Mouse (Mus musculus): Measurements from ENCODE around the gene Slc46a2. TPM values are rescaled to one million over a fixed set of nuclear protein-coding genes. Genes with fewer than 3 reads are reported as not detected.

Slc46a2 gene
- polyA plus RNA-seq, 1 experiment from 2014 or later = 0.84 TPM

DNA sequence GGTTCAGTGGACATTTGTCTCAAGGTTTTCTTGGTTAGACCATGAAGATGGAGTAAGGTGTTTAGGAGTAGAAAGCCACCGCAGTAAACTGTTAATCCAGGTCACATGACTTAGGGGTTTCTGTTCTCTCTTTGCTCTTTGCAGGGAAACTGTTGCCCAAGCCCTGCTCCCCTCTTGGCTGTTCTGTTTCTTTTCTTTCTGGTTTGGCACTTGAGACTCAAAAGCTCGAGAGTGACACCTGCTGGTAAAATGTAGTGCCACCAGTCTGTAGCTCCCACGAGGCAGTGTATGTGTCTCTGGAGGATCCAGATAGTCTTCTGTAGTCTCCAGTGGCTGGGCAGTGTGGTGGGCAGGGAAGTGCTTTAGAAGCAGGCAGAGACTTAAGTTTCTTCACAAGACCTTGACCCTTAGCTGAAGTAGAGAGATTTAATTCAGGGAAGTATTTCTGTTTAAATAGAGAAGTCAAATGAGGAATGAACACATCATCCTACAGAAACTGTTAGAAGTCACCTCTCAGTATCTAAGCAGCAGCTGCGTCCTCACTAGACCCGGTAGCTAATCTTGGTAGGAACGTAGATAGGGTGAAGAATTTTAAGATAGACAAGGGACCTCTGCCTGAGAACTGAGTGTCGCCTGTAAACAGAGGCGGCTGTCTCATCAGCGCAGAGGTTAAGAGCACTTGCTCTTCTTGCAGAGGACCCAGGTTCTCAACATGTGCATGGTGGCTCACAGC is 43.8 kb downstream of the Slc46a2 start:
- Histone ChIP-seq H3K27ac (replicated peaks; ENCODE audit: low read depth, low read length) (peak overlapping the region; percentile 90), H3K36me3 (ENCODE audit: control insufficient read depth, insufficient read depth, low read length) (no peaks in the 10 kb centered on the region), H3K27me3 (replicated peaks; ENCODE audit: control insufficient read depth, insufficient read depth, low read length) (no peaks in the 10 kb centered on the region), H3K9ac (ENCODE audit: low read depth, low read length) (no peak overlapping the region), H3K4me2 (ENCODE audit: low read depth, low read length) (peak overlapping the region; percentile 27), H3K4me1 (ENCODE audit: control insufficient read depth, insufficient read depth, low read length) (peaks cover 16% of the 10 kb centered on the region), H3K9me3 (ENCODE audit: control insufficient read depth, low read length) (no peaks in the 10 kb centered on the region), H3K4me3 (ENCODE audit: low read depth, low read length) (no peak overlapping the region)
- ATAC-seq (ENCODE audit: low read depth) = peak; percentile 64
- 60% methylated on average over 9 of the region's 9 CpGs for WGBS
- peak; percentile 91 for DNase-seq (ENCODE audit: low spot score)

DNA sequence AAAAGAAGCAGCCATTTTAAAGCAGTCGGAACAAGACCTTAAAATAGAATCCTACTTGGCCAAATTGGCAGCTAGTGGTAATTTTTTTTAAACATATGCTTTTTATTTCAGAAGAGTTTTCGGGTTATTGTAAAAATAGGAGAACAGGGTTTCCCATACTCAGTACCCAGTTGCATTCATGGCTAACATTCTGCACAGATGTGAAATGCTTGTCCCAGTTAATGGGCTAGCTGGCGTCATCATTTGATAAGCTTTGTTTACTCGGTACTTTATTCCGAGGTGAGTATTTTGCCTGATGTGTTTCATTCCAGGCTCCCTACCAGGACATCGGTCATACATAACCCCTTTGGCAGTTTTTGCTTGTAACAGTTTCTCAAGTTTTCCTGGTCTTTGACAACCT is 44.4 kb downstream of the Slc46a2 start:
- 0 out of 2 replicates have a peak overlapping the region, but pooled peaks have one; percentile 28 for H3K9ac ChIP-seq (ENCODE audit: low read depth, low read length)
- 51% methylated on average over 6 of the region's 6 CpGs for WGBS
- no peaks in the 10 kb centered on the region for H3K9me3 ChIP-seq (ENCODE audit: control insufficient read depth, low read length)
- peak overlapping the region; percentile 90 for H3K27ac ChIP-seq (replicated peaks; ENCODE audit: low read depth, low read length)
- peak overlapping the region; percentile 36 for H3K4me2 ChIP-seq (ENCODE audit: low read depth, low read length)
- no peak overlapping the region for H3K4me3 ChIP-seq (ENCODE audit: low read depth, low read length)
- peak; percentile 31 for ATAC-seq (ENCODE audit: low read depth)
- H3K27me3 ChIP-seq (replicated peaks; ENCODE audit: control insufficient read depth, insufficient read depth, low read length) = no peaks in the 10 kb centered on the region
- no peaks in the 10 kb centered on the region for H3K36me3 ChIP-seq (ENCODE audit: control insufficient read depth, insufficient read depth, low read length)
- DNase-seq (ENCODE audit: low spot score) = peak; percentile 52
- peaks cover 16% of the 10 kb centered on the region for H3K4me1 ChIP-seq (ENCODE audit: control insufficient read depth, insufficient read depth, low read length)

DNA sequence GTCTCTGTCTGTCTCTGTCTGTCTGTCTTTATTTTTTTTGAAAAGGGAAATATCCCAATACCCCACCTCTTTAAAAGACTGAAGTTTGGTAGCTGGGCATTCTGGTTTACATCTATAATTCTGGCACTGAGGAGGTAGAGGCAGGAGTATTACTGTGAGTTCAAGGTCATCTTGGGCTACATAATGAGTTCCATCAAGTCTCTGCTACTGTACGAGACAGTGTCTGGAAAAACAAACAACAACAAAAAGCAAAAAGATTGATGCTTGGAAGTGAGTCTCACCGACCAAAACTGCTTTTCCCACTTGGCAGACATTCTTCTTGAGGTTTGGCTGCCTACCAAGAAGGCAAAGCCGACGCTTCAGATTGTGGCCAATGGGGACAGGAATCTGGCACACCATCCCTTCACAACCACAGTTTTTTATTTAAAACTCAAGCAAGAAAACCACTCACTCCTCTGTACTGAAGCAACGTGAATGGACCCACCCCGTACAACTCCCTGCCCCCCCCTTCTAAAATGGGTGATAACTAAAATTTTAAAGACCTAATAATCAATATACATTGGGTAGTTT is 45.3 kb downstream of the Slc46a2 start:
- Histone ChIP-seq H3K4me3 (ENCODE audit: low read depth, low read length) (no peak overlapping the region), H3K27ac (replicated peaks; ENCODE audit: low read depth, low read length) (peak overlapping the region; percentile 90), H3K9me3 (ENCODE audit: control insufficient read depth, low read length) (no peaks in the 10 kb centered on the region), H3K4me1 (ENCODE audit: control insufficient read depth, insufficient read depth, low read length) (peaks cover 16% of the 10 kb centered on the region), H3K27me3 (replicated peaks; ENCODE audit: control insufficient read depth, insufficient read depth, low read length) (no peaks in the 10 kb centered on the region), H3K4me2 (ENCODE audit: low read depth, low read length) (peak overlapping the region; percentile 36), H3K9ac (ENCODE audit: low read depth, low read length) (no peak overlapping the region), H3K36me3 (ENCODE audit: control insufficient read depth, insufficient read depth, low read length) (no peaks in the 10 kb centered on the region)
- WGBS = 31% methylated on average over 6 of the region's 6 CpGs
- ATAC-seq (ENCODE audit: low read depth) (peak; percentile 76), DNase-seq (ENCODE audit: low spot score) (peak; percentile 89)

DNA sequence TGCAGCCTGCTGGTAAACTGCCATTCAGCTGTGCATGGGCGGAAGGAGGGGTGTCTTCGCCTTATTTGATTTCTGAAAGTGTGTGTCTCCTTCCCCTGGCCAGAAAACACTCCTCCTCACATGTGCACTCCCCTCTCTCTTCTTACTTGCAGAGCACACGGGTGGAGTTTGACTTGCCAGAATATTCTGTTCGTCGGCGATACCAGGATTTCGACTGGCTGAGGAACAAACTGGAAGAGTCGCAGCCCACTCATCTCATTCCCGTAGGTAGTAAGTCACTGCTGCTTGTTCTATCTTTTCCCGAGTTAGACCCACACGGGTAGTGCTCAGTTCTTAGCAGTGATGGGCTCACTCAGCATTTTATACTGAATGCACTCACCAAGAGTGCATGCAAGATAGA is 46.8 kb downstream of the Slc46a2 start:
- no peak overlapping the region for H3K4me3 ChIP-seq (ENCODE audit: low read depth, low read length)
- H3K4me1 ChIP-seq (ENCODE audit: control insufficient read depth, insufficient read depth, low read length) = peaks cover 16% of the 10 kb centered on the region
- H3K9ac ChIP-seq (ENCODE audit: low read depth, low read length) = no peak overlapping the region
- H3K36me3 ChIP-seq (ENCODE audit: control insufficient read depth, insufficient read depth, low read length) = no peaks in the 10 kb centered on the region
- H3K4me2 ChIP-seq (ENCODE audit: low read depth, low read length) = no peak overlapping the region
- ATAC-seq (ENCODE audit: low read depth) (no peak), DNase-seq (ENCODE audit: low spot score) (no peak)
- 88% methylated on average over 11 of the region's 11 CpGs for WGBS
- H3K27me3 ChIP-seq (replicated peaks; ENCODE audit: control insufficient read depth, insufficient read depth, low read length) = no peaks in the 10 kb centered on the region
- H3K27ac ChIP-seq (replicated peaks; ENCODE audit: low read depth, low read length) = no peak overlapping the region
- H3K9me3 ChIP-seq (ENCODE audit: control insufficient read depth, low read length) = no peaks in the 10 kb centered on the region

DNA sequence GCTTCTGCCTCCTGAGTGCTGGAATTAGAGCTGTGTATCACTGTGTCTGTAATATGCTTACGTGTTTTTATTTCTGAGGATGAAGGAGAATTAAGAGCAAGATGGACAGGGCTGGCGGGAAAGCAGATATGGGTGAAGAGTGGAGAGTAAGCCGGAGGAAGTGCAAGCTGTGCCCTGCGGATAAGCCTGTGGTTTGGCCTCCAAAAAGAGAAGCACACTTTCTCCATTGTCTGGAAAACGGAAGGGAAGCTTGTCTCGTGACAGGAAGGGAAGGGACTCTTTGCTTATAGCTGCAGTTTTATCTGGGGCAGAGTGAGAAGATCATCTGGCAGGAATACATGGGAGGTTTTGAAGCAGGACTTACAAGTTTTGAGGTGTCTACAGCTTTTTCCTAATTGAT is 51.0 kb downstream of the Slc46a2 start:
- H3K9ac ChIP-seq (ENCODE audit: low read depth, low read length) = no peak overlapping the region
- no peak overlapping the region for H3K4me3 ChIP-seq (ENCODE audit: low read depth, low read length)
- H3K4me1 ChIP-seq (ENCODE audit: control insufficient read depth, insufficient read depth, low read length) = peaks cover under 1% of the 10 kb centered on the region; the same call in 1 of the 2 replicates
- no peaks in the 10 kb centered on the region for H3K36me3 ChIP-seq (ENCODE audit: control insufficient read depth, insufficient read depth, low read length)
- DNase-seq (ENCODE audit: low spot score) = no peak
- H3K9me3 ChIP-seq (ENCODE audit: control insufficient read depth, low read length) = no peaks in the 10 kb centered on the region
- no peak for ATAC-seq (ENCODE audit: low read depth)
- WGBS = 68% methylated on average over 6 of the region's 6 CpGs
- H3K4me2 ChIP-seq (ENCODE audit: low read depth, low read length) = no peak overlapping the region
- H3K27ac ChIP-seq (replicated peaks; ENCODE audit: low read depth, low read length) = no peak overlapping the region
- H3K27me3 ChIP-seq (replicated peaks; ENCODE audit: control insufficient read depth, insufficient read depth, low read length) = no peaks in the 10 kb centered on the region

DNA sequence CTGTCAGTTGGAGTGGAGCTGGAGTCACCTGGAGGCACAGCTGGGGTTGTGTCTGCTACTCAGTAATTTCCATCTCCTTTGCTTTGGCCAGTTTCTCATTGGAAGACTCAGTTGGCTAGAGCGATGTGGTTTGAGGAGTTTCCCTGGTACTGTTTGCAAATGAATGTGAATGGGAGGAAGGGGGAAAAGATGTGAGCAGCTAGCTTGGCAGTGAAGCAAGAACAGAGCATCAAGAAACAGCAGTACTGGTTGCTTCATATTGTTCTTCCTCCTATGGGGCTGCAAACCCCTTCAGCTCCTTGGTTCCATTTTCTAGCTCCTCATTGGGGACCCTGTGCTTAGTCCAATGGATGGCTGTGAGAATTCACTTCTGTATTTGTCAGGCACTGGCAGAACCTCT is 52.5 kb downstream of the Slc46a2 start:
- Histone ChIP-seq H3K4me3 (ENCODE audit: low read depth, low read length) (no peak overlapping the region), H3K9me3 (ENCODE audit: control insufficient read depth, low read length) (no peaks in the 10 kb centered on the region), H3K4me1 (ENCODE audit: control insufficient read depth, insufficient read depth, low read length) (no peaks in the 10 kb centered on the region), H3K27me3 (replicated peaks; ENCODE audit: control insufficient read depth, insufficient read depth, low read length) (no peaks in the 10 kb centered on the region), H3K9ac (ENCODE audit: low read depth, low read length) (no peak overlapping the region), H3K36me3 (ENCODE audit: control insufficient read depth, insufficient read depth, low read length) (peaks cover 6% of the 10 kb centered on the region; the same call in 1 of the 2 replicates), H3K4me2 (ENCODE audit: low read depth, low read length) (no peak overlapping the region), H3K27ac (replicated peaks; ENCODE audit: low read depth, low read length) (no peak overlapping the region)
- WGBS = 88% methylated on average over 1 of the region's 1 CpGs
- ATAC-seq (ENCODE audit: low read depth) (no peak), DNase-seq (ENCODE audit: low spot score) (no peak)

DNA sequence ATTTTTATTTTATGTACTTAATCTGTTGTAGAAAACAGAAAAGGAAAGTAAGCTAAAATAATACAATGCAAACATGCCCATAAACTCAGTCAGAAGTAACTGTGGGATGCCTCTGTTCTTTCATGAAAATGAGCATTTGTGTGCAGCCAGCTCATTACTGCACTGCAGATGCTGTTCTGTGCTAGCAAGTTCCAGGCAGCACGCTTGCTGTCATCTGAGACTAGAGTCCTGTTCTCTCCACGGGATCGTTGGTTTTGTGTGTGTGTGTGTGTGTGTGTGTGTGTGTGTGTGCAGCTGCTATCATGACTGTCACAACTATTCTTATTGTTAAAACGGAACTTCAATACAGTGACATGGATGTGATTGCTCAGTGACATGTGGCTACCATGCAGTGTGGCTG is 53.0 kb downstream of the Slc46a2 start:
- Histone ChIP-seq H3K36me3 (ENCODE audit: control insufficient read depth, insufficient read depth, low read length) (peaks cover 10% of the 10 kb centered on the region; the same call in 1 of the 2 replicates), H3K4me3 (ENCODE audit: low read depth, low read length) (no peak overlapping the region), H3K4me2 (ENCODE audit: low read depth, low read length) (no peak overlapping the region), H3K27ac (replicated peaks; ENCODE audit: low read depth, low read length) (no peak overlapping the region), H3K9ac (ENCODE audit: low read depth, low read length) (no peak overlapping the region), H3K9me3 (ENCODE audit: control insufficient read depth, low read length) (no peaks in the 10 kb centered on the region), H3K27me3 (replicated peaks; ENCODE audit: control insufficient read depth, insufficient read depth, low read length) (no peaks in the 10 kb centered on the region), H3K4me1 (ENCODE audit: control insufficient read depth, insufficient read depth, low read length) (no peaks in the 10 kb centered on the region)
- WGBS = 38% methylated on average over 4 of the region's 4 CpGs
- no peak for DNase-seq (ENCODE audit: low spot score)
- no peak for ATAC-seq (ENCODE audit: low read depth)

DNA sequence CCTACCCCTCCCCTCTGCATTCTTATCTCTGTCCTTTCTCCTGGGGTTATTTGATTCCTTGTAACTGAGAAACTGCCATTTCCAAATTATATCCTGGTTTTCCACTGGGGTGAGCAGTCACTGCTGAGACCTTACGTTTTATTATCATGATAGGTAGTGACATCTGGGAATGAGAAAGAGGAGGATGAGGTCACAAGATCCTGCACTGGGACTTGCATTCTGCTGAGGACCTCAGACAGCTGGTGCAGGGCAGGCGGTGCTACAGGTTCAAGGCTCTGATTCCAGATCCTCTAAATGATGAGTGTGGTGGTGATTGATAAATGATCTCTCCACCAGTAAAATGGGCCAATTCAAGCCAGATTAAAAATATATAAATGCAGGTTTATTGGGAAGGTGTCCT is 54.4 kb downstream of the Slc46a2 start:
- Histone ChIP-seq H3K4me2 (ENCODE audit: low read depth, low read length) (no peak overlapping the region), H3K27me3 (replicated peaks; ENCODE audit: control insufficient read depth, insufficient read depth, low read length) (no peaks in the 10 kb centered on the region), H3K4me1 (ENCODE audit: control insufficient read depth, insufficient read depth, low read length) (no peaks in the 10 kb centered on the region), H3K27ac (replicated peaks; ENCODE audit: low read depth, low read length) (no peak overlapping the region), H3K9ac (ENCODE audit: low read depth, low read length) (no peak overlapping the region), H3K9me3 (ENCODE audit: control insufficient read depth, low read length) (no peaks in the 10 kb centered on the region), H3K4me3 (ENCODE audit: low read depth, low read length) (no peak overlapping the region), H3K36me3 (ENCODE audit: control insufficient read depth, insufficient read depth, low read length) (peaks cover 10% of the 10 kb centered on the region; the same call in 1 of the 2 replicates)
- ATAC-seq (ENCODE audit: low read depth) (peak; percentile 20; the same call in 1 of the 2 replicates), DNase-seq (ENCODE audit: low spot score) (no peak)
- 58% methylated on average over 2 of the region's 2 CpGs for WGBS
